Mouse (Mus musculus) lung, adult 18-20 months (tissue): Measurements from ENCODE around the gene Adamtsl3.
"Not testable (repeated sequence)": the region's sequence is repeated elsewhere in the genome, so short reads cannot be mapped to it uniquely, and the experiment has no call there.

Experiments
- DNase-seq, 2 experiments: peaks; one replicate each; pipeline ENCODE4 v3.0.0; 2022; ENCODE audit warnings: mixed read lengths in 2 of 2

Adamtsl3 gene

GRCm38 (mm10) chr7:82364567-82364966 is 29.1 kb downstream of the Adamtsl3 start:
- DNase-seq, result no peak

GRCm38 (mm10) chr7:82366056-82366455 is 30.6 kb downstream of the Adamtsl3 start:
- DNase-seq, result no peak

GRCm38 (mm10) chr7:82366471-82366870 is 31.0 kb downstream of the Adamtsl3 start:
- no peak for DNase-seq

- DNase-seq, result no peak
Observed at GRCm38 (mm10) chr7:82368047-82368446, 32.6 kb downstream of the Adamtsl3 start.

- no peak for DNase-seq
Observed at GRCm38 (mm10) chr7:82370132-82370531, 34.6 kb downstream of the Adamtsl3 start.

GRCm38 (mm10) chr7:82371411-82371810 is 35.9 kb downstream of the Adamtsl3 start:
- peak; percentile 23 to 44 for DNase-seq

- DNase-seq, result no peak
Observed at GRCm38 (mm10) chr7:82378311-82378710, 42.8 kb downstream of the Adamtsl3 start.

- no peak for DNase-seq
Observed at GRCm38 (mm10) chr7:82379765-82380164, 44.3 kb downstream of the Adamtsl3 start.

GRCm38 (mm10) chr7:82382843-82383535 is 47.5 kb downstream of the Adamtsl3 start:
- DNase-seq, result no peak

- no peak for DNase-seq
Observed at GRCm38 (mm10) chr7:82383536-82383848, 48.0 kb downstream of the Adamtsl3 start.

GRCm38 (mm10) chr7:82387121-82387520 is 51.6 kb downstream of the Adamtsl3 start:
- DNase-seq, result no peak

GRCm38 (mm10) chr7:82394435-82395186 is 59.1 kb downstream of the Adamtsl3 start:
- DNase-seq, result no peak

- DNase-seq, result no peak
Observed at GRCm38 (mm10) chr7:82395239-82395638, 59.7 kb downstream of the Adamtsl3 start.

GRCm38 (mm10) chr7:82395751-82396512 is 60.4 kb downstream of the Adamtsl3 start:
- no peak for DNase-seq

GRCm38 (mm10) chr7:82396869-82397268 is 61.4 kb downstream of the Adamtsl3 start:
- DNase-seq, result no peak

- DNase-seq, result no peak
Observed at GRCm38 (mm10) chr7:82397632-82398031, 62.1 kb downstream of the Adamtsl3 start.

GRCm38 (mm10) chr7:82405466-82406045 is 70.1 kb downstream of the Adamtsl3 start:
- no peak for DNase-seq

GRCm38 (mm10) chr7:82410966-82411365 is 75.5 kb downstream of the Adamtsl3 start:
- DNase-seq, result no peak

GRCm38 (mm10) chr7:82416653-82417052 is 81.2 kb downstream of the Adamtsl3 start:
- no peak for DNase-seq

- DNase-seq, result no peak
Observed at GRCm38 (mm10) chr7:82417053-82417452, 81.6 kb downstream of the Adamtsl3 start.

- not testable (repeated sequence) for DNase-seq
Observed at GRCm38 (mm10) chr7:82420329-82421052, 85.0 kb downstream of the Adamtsl3 start.

GRCm38 (mm10) chr7:82422561-82422960 is 87.1 kb downstream of the Adamtsl3 start:
- DNase-seq, result no peak

GRCm38 (mm10) chr7:82423602-82424001 is 88.1 kb downstream of the Adamtsl3 start:
- no peak for DNase-seq
